Mouse (Mus musculus) midbrain, embryonic 15.5 days (tissue): Measurements from ENCODE around the gene Olfr33. TPM values are rescaled to one million over a fixed set of nuclear protein-coding genes. Genes with fewer than 3 reads are reported as not detected.

Experiments used
- ATAC-seq: fragments of 200-750 bp; cut with Nextera tagmentation; replicated peaks from 2 replicates; pipeline ENCODE4 v1.8.0; 2017; ENCODE audit warnings: moderate TSS enrichment
- H3K27ac ChIP-seq: fragments of 300-500 bp; sonication (generic); 2 replicates; pipeline ENCODE4 v1.5.1; 2015; ENCODE audit warnings: mild to moderate bottlenecking, inconsistent platforms
- H3K27me3 ChIP-seq: fragments of 300-500 bp; sonication (generic); replicated peaks from 2 replicates; pipeline ENCODE4 v1.6.1; 2015; ENCODE audit warnings: inconsistent platforms
- H3K36me3 ChIP-seq: fragments of 300-500 bp; sonication (generic); replicated peaks from 2 replicates; pipeline ENCODE4 v1.6.1; 2015; ENCODE audit warnings: inconsistent platforms
- H3K4me1 ChIP-seq: fragments of 300-500 bp; sonication (generic); 2 replicates; pipeline ENCODE4 v1.6.1; 2015; ENCODE audit warnings: inconsistent platforms
- H3K4me2 ChIP-seq: fragments of 300-500 bp; sonication (generic); 2 replicates; pipeline ENCODE4 v1.6.1; 2015; ENCODE audit warnings: inconsistent platforms, mild to moderate bottlenecking, moderate library complexity
- H3K4me3 ChIP-seq: fragments of 300-500 bp; sonication (generic); 2 replicates; pipeline ENCODE4 v1.5.1; 2015; ENCODE audit warnings: mild to moderate bottlenecking, inconsistent platforms
- H3K9ac ChIP-seq: fragments of 300-500 bp; sonication (generic); 2 replicates; pipeline ENCODE4 v1.6.1; 2015; ENCODE audit warnings: mild to moderate bottlenecking, inconsistent platforms
- H3K9me3 ChIP-seq: fragments of 300-500 bp; sonication (generic); 2 replicates; pipeline ENCODE4 v1.6.1; 2016; ENCODE audit warnings: inconsistent platforms
- WGBS: fragments of 180-500 bp; shearing (Covaris S2); methylation state at CpG from one replicate; pipeline ENCODE4 v1.1.7; 2015; ENCODE audit warnings: mixed read lengths; 5-methylcytosine and 5-hydroxymethylcytosine counted together
- polyA plus RNA-seq: library from polyadenylated mRNA; unstranded; fragments of >200 nt; fragmentation: Nextera tagmentation; extraction: Ambion mirVana; gene quantifications from 2 replicates; pipeline ENCODE4 v1.2.1, GENCODE M21; 2015

Olfr33 gene
- polyA plus RNA-seq: not detected in 2 replicates

- Histone ChIP-seq H3K4me3 (no peak within 1 kb of the TSS), H3K4me2 (no peak within 1 kb of the TSS), H3K9ac (no peak within 1 kb of the TSS), H3K36me3 (no peaks in the 10 kb centered on the region), H3K27ac (no peak within 1 kb of the TSS), H3K27me3 (no peaks in the 10 kb centered on the region), H3K4me1 (no peaks in the 10 kb centered on the region), H3K9me3 (no peaks in the 10 kb centered on the region)
- ATAC-seq: no peak
- WGBS: 38% methylated on average over 1 of the region's 1 CpGs
These were observed at the start of gene Olfr33 for GRCm38 (mm10) chr7:102718970-102719369. Olfr33 (minus strand) TSS chr7:102719070.

DNA sequence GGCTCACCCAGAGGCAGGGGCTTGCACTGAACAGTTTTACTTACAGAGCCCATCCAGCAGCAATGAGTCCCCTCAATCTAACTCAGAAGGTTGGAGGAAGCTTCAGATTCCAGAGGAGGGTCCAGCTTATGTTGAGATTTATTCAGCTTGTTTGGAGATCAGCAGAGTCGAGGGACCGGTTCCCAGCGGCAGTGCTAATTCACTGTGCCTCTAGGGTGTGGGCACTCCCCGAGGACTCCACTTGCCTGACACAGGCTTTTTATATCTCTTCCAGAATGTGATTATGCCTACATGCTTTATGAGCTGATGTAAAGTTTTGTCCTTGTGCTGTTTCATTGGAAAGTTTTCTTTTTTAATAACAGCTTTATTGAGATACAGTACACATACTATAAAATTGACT is 40.4 kb upstream of the Olfr33 start, which contains the start of the genes Olfr560 and Olfr78:
TSS of gene Olfr560 (minus strand) at position 101 of the 400 bp plus-strand sequence.
TSS of gene Olfr78 (minus strand) at position 206 of the 400 bp plus-strand sequence.
- no peaks in the 10 kb centered on the region for H3K36me3 ChIP-seq
- ATAC-seq: no peak
- H3K9ac ChIP-seq: no peak within 1 kb of the TSS
- no peak within 1 kb of the TSS for H3K27ac ChIP-seq
- H3K4me3 ChIP-seq: no peak within 1 kb of the TSS
- H3K27me3 ChIP-seq: no peaks in the 10 kb centered on the region
- 69% methylated on average over 4 of the region's 4 CpGs for WGBS
- H3K9me3 ChIP-seq: no peaks in the 10 kb centered on the region
- H3K4me1 ChIP-seq: no peaks in the 10 kb centered on the region
- H3K4me2 ChIP-seq: no peak within 1 kb of the TSS

GRCm38 (mm10) chr7:102752086-102752485 is 33.2 kb upstream of the Olfr33 start:
- WGBS: 23% methylated on average over 1 of the region's 1 CpGs
- no peaks in the 10 kb centered on the region for H3K27me3 ChIP-seq
- no peaks in the 10 kb centered on the region for H3K4me1 ChIP-seq
- H3K27ac ChIP-seq: no peak overlapping the region
- H3K4me2 ChIP-seq: no peak overlapping the region
- no peak for ATAC-seq
- no peaks in the 10 kb centered on the region for H3K36me3 ChIP-seq
- no peak overlapping the region for H3K4me3 ChIP-seq
- no peaks in the 10 kb centered on the region for H3K9me3 ChIP-seq
- no peak overlapping the region for H3K9ac ChIP-seq

- no peak overlapping the region for H3K4me3 ChIP-seq
- no peaks in the 10 kb centered on the region for H3K36me3 ChIP-seq
- ATAC-seq: no peak
- no peak overlapping the region for H3K9ac ChIP-seq
- no peak overlapping the region for H3K27ac ChIP-seq
- H3K27me3 ChIP-seq: no peaks in the 10 kb centered on the region
- H3K4me1 ChIP-seq: no peaks in the 10 kb centered on the region
- WGBS: 65% methylated on average over 2 of the region's 2 CpGs
- H3K9me3 ChIP-seq: no peaks in the 10 kb centered on the region
- H3K4me2 ChIP-seq: no peak overlapping the region
These were observed 18.8 kb upstream of the Olfr33 start for GRCm38 (mm10) chr7:102737705-102738104.

DNA sequence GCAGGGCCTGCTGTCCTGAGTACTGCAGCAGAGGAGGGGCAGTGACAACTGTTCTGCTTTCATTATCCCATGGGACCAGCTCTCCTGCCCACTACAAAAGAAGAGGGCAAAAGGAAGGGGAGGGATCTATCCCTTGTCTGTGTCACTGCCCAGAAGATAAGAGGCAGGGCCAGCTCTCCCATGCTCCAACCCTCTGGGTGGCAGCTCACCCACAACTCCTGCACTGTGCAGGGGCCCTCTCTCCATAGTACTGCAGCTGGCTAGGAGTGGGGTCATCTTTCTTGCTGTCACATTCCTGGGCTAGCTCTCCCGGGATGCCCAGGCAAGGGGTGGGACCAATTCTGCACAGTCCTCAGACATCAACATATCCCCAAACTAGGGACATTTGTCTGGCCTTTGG is 14.9 kb upstream of the Olfr33 start:
- H3K4me1 ChIP-seq: no peaks in the 10 kb centered on the region
- WGBS: 79% methylated on average over 1 of the region's 1 CpGs
- H3K27ac ChIP-seq: no peak overlapping the region

DNA sequence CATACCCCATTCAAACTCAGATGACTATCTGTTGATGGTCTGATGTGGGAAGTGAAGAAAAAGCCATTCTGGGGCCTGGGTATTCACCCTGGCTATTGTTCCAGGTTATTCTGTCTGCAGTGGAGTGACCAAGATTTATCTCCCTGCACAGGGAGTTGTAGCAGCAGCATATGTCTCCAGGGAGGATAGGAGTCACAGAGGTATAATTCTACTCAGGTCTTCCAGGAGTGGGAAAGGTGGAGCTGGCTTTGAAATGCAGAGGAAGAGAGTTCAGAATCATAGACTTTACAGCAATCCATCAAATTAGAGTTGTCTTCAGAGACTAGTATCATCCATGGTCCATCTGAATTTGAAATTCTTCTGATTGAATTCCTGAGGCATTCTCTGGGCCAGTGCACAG is 8.5 kb upstream of the Olfr33 start, which contains the start of gene Olfr559:
TSS of gene Olfr559 (minus strand) at position 101 of the 400 bp plus-strand sequence.
- Histone ChIP-seq H3K4me3 (no peak within 1 kb of the TSS), H3K27ac (no peak within 1 kb of the TSS), H3K9ac (no peak within 1 kb of the TSS), H3K4me1 (no peaks in the 10 kb centered on the region), H3K27me3 (no peaks in the 10 kb centered on the region), H3K4me2 (no peak within 1 kb of the TSS), H3K9me3 (no peaks in the 10 kb centered on the region), H3K36me3 (no peaks in the 10 kb centered on the region)
- ATAC-seq: no peak

More for the DNA sequence above, 14.9 kb upstream of the Olfr33 start:
- Histone ChIP-seq H3K4me2 (no peak overlapping the region), H3K9me3 (no peaks in the 10 kb centered on the region), H3K36me3 (no peaks in the 10 kb centered on the region), H3K9ac (no peak overlapping the region), H3K4me3 (no peak overlapping the region), H3K27me3 (no peaks in the 10 kb centered on the region)
- ATAC-seq: no peak

GRCm38 (mm10) chr7:102701915-102702314 is 17.0 kb downstream of the Olfr33 start, which contains the start of gene Olfr558:
Olfr558 (plus strand) TSS chr7:102702215.
- Histone ChIP-seq H3K27me3 (no peaks in the 10 kb centered on the region), H3K4me2 (no peak within 1 kb of the TSS), H3K36me3 (no peaks in the 10 kb centered on the region), H3K4me1 (no peaks in the 10 kb centered on the region), H3K27ac (no peak within 1 kb of the TSS), H3K4me3 (no peak within 1 kb of the TSS), H3K9ac (no peak within 1 kb of the TSS), H3K9me3 (no peaks in the 10 kb centered on the region)
- ATAC-seq: no peak

DNA sequence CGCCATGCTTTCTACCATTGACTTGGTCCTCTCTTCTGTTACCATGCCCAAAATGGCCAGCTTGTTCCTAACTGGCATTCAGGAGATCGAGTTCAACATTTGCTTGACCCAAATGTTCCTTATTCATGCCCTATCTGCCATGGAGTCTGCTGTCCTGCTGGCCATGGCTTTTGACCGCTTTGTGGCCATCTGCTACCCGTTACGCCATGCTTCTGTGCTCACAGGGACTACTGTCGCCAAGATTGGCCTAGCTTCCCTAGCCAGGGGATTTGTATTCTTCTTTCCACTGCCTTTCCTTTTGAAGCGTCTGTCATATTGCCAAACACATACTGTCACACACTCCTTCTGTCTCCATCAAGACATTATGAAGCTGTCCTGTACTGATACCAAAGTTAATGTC is 20.4 kb downstream of the Olfr33 start:
- Histone ChIP-seq H3K4me1 (no peaks in the 10 kb centered on the region), H3K27me3 (no peaks in the 10 kb centered on the region), H3K4me2 (no peak overlapping the region), H3K4me3 (no peak overlapping the region), H3K36me3 (no peaks in the 10 kb centered on the region), H3K27ac (no peak overlapping the region), H3K9ac (no peak overlapping the region), H3K9me3 (no peaks in the 10 kb centered on the region)
- 87% methylated on average over 7 of the region's 7 CpGs for WGBS
- no peak for ATAC-seq

DNA sequence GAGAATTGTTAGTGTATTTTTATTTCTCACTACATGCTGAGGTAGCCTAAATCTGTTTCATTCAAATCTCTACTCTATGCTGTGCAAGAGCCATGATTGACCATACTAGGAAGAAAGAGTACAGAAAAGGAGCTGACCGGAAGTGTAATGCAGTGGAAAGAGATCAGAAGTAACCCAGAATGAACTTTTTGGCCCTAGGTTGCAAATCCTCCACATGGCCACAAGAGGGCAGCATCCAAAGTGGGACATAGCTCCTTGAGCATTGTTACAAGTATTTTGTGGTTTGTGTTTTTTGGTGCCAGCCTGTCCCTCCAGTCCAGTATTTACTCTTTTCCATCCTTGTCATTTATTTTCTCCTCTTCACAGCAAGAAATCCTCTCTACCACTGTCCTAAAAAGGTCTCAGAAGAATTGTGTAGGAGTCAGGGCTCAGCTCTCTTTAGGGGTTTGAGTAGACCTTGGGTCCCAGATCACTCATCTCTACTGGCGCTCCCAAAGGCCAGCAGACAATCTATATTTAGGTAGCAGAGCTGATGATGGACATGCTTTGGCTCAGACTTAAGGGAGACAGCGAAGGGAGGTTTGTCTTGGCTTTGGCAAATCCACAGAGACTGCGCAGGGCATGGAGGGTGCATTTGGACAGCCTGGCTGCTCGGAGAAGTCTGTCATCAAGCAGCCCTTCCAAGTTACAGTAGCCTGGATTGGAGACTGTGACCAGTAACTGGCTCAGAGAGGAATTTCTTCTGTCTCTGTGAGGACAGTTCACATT is 23.3 kb downstream of the Olfr33 start, which contains the start of gene Olfr557:
TSS of gene Olfr557 (plus strand) at position 553 of the 768 bp plus-strand sequence.
- no peak within 1 kb of the TSS for H3K9ac ChIP-seq
- no peak for ATAC-seq
- H3K4me1 ChIP-seq: no peaks in the 10 kb centered on the region
- H3K4me3 ChIP-seq: no peak within 1 kb of the TSS
- no peak within 1 kb of the TSS for H3K4me2 ChIP-seq
- WGBS: 81% methylated on average over 5 of the region's 5 CpGs
- no peaks in the 10 kb centered on the region for H3K27me3 ChIP-seq
- H3K27ac ChIP-seq: no peak within 1 kb of the TSS
- H3K9me3 ChIP-seq: no peaks in the 10 kb centered on the region
- no peaks in the 10 kb centered on the region for H3K36me3 ChIP-seq

GRCm38 (mm10) chr7:102686944-102687501 is 31.8 kb downstream of the Olfr33 start, which contains the start of gene Trim68:
Trim68 (minus strand) TSS chr7:102687327.
- ATAC-seq: peak; percentile 100
- peaks cover 6% of the 10 kb centered on the region for H3K4me1 ChIP-seq
- peak within 1 kb of the TSS; percentile 59 for H3K4me3 ChIP-seq
- peak within 1 kb of the TSS; percentile 66 for H3K9ac ChIP-seq
- WGBS: 0% methylated on average over 40 of the region's 40 CpGs
- peak within 1 kb of the TSS; percentile 71 for H3K4me2 ChIP-seq
- H3K27me3 ChIP-seq: no peaks in the 10 kb centered on the region
- H3K27ac ChIP-seq: peak within 1 kb of the TSS; percentile 77
- H3K36me3 ChIP-seq: no peaks in the 10 kb centered on the region
- no peaks in the 10 kb centered on the region for H3K9me3 ChIP-seq

- Histone ChIP-seq H3K9ac (no peak overlapping the region), H3K4me1 (no peaks in the 10 kb centered on the region), H3K27me3 (no peaks in the 10 kb centered on the region), H3K9me3 (no peaks in the 10 kb centered on the region), H3K27ac (no peak overlapping the region), H3K4me3 (no peak overlapping the region), H3K36me3 (no peaks in the 10 kb centered on the region), H3K4me2 (no peak overlapping the region)
- ATAC-seq: no peak
- WGBS: 91% methylated on average over 1 of the region's 1 CpGs
These were observed 37.0 kb downstream of the Olfr33 start for GRCm38 (mm10) chr7:102681916-102682315.

- no peak for ATAC-seq
- Histone ChIP-seq H3K9ac (no peak overlapping the region), H3K4me3 (no peak overlapping the region), H3K27me3 (no peaks in the 10 kb centered on the region), H3K4me1 (no peaks in the 10 kb centered on the region), H3K36me3 (no peaks in the 10 kb centered on the region), H3K4me2 (no peak overlapping the region), H3K27ac (no peak overlapping the region), H3K9me3 (no peaks in the 10 kb centered on the region)
- WGBS: 71% methylated on average over 2 of the region's 2 CpGs
These were observed 42.6 kb downstream of the Olfr33 start for GRCm38 (mm10) chr7:102676225-102676624.
